Mouse (Mus musculus) lung, postnatal 10 days (tissue): ENCODE measurements at regions not wholly inside any gene's neighbourhood (a gene's known extent, or its start where the extent isn't known, plus 50 kb on each side); places are given as distances from the start of the nearest gene placed in this dataset.
A peak's percentile ranks its signal among the peaks of the same experiment; 100 is the strongest.

Source experiments
- DNase-seq: peaks from one replicate; pipeline ENCODE4 v3.0.0; 2021

DNA sequence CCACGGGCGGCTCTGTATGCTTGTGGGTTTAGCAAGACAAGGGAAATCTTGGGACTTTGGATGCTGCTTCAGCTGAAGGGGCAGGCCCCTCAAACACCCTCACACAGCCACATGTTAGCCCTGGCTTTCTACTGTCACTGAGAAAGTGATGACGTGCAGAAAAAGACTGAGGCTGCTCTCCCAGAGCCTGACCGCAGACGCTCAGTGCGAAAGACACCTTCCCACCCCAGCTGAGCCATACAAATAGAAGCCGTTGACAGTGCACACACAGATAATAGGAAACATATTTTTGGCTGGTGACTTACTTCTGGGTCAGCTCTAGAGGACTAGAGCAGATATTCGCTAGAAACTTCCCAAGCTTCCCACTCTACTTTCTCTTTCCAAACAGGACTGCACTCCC lies 61.0 kb upstream of the Nudt7 start:
- no peak for DNase-seq

- peak; percentile 8 for DNase-seq
Observed at GRCm38 (mm10) chr8:114074122-114074521, 59.2 kb upstream of the Nudt7 start.

GRCm38 (mm10) chr8:114076701-114077100 lies 56.7 kb upstream of the Nudt7 start:
- DNase-seq: no peak

GRCm38 (mm10) chr8:114081049-114081756 lies 52.2 kb upstream of the Nudt7 start:
- DNase-seq: peak; percentile 60

- DNase-seq: no peak
Observed at GRCm38 (mm10) chr8:114081757-114082059, 51.6 kb upstream of the Nudt7 start.
